Mouse (Mus musculus) forebrain, embryonic 16.5 days (tissue): ENCODE results near the gene Rhou. TPM values are rescaled to one million over a fixed set of nuclear protein-coding genes. Genes with fewer than 3 reads are reported as not detected.
"Not testable (repeated sequence)": the region's sequence is repeated elsewhere in the genome, so short reads cannot be mapped to it uniquely, and the experiment has no call there.

Source experiments
- ATAC-seq: fragments of 200-750 bp; cut with Nextera tagmentation; 2 replicates; pipeline ENCODE4 v1.8.0; 2017; ENCODE audit warnings: mild to moderate bottlenecking, moderate library complexity
- H3K27ac ChIP-seq: fragments of 300-500 bp; sonication (generic); 2 replicates; pipeline ENCODE4 v1.5.1; 2014; ENCODE audit warnings: low read length, control low read depth
- H3K27me3 ChIP-seq: fragments of 300-500 bp; sonication (generic); replicated peaks from 2 replicates; pipeline ENCODE4 v1.6.1; 2014; ENCODE audit warnings: low read length; ENCODE audit not compliant: control insufficient read depth, insufficient read depth
- H3K36me3 ChIP-seq: fragments of 300-500 bp; sonication (generic); 2 replicates; pipeline ENCODE4 v1.6.1; 2014; ENCODE audit not compliant: control insufficient read depth, insufficient read depth
- H3K4me1 ChIP-seq: fragments of 300-500 bp; sonication (generic); replicated peaks from 2 replicates; pipeline ENCODE4 v1.6.1; 2014; ENCODE audit warnings: low read length; ENCODE audit not compliant: control insufficient read depth, insufficient read depth
- H3K4me2 ChIP-seq: fragments of 300-500 bp; sonication (generic); 2 replicates; pipeline ENCODE4 v1.6.1; 2014; ENCODE audit warnings: mild to moderate bottlenecking, low read length, control low read depth
- H3K4me3 ChIP-seq: fragments of 300-500 bp; sonication (generic); replicated peaks from 2 replicates; pipeline ENCODE4 v1.5.1; 2014; ENCODE audit warnings: mild to moderate bottlenecking, low read length, control low read depth
- H3K9ac ChIP-seq: fragments of 300-500 bp; sonication (generic); replicated peaks from 2 replicates; pipeline ENCODE4 v1.6.1; 2014; ENCODE audit warnings: low read depth, low read length, control low read depth
- H3K9me3 ChIP-seq: fragments of 300-500 bp; sonication (generic); 2 replicates; pipeline ENCODE4 v1.6.1; 2016; ENCODE audit warnings: low read length; ENCODE audit not compliant: control insufficient read depth
- WGBS: fragments of 180-500 bp; shearing (Covaris S2); extraction: QIAGEN DNeasy Blood & Tissue Kit; methylation state at CpG from one replicate; pipeline ENCODE4 v1.1.7; 2014; 5-methylcytosine and 5-hydroxymethylcytosine counted together
- polyA plus RNA-seq: library from polyadenylated mRNA; unstranded; fragments of >200 nt; fragmentation: Nextera tagmentation; extraction: Ambion mirVana; gene quantifications from 2 replicates; pipeline ENCODE4 v1.2.1, GENCODE M21; 2015

Rhou gene
- polyA plus RNA-seq, 1 experiment from 2014 or later: 9.5 TPM

- no peaks in the 10 kb centered on the region for H3K9me3 ChIP-seq
- H3K4me1 ChIP-seq: peaks cover 10% of the 10 kb centered on the region
- no peaks in the 10 kb centered on the region for H3K36me3 ChIP-seq
- peaks cover 10% of the 10 kb centered on the region for H3K27me3 ChIP-seq
- peak; percentile 69; the same call in 1 of the 2 replicates for ATAC-seq
- H3K4me2 ChIP-seq: peak overlapping the region; percentile 71
- H3K27ac ChIP-seq: no peak overlapping the region
- WGBS: 12% methylated on average over 19 of the region's 19 CpGs
- H3K9ac ChIP-seq: no peak overlapping the region
- H3K4me3 ChIP-seq: peak overlapping the region; percentile 42
Observed at GRCm38 (mm10) chr8:123628968-123629755, 24.6 kb upstream of the Rhou start.

- H3K27ac ChIP-seq: no peak overlapping the region
- H3K27me3 ChIP-seq: peaks cover 2% of the 10 kb centered on the region
- WGBS: 55% methylated on average over 10 of the region's 10 CpGs
- peak overlapping the region; percentile 31 for H3K4me3 ChIP-seq
- no peaks in the 10 kb centered on the region for H3K36me3 ChIP-seq
- H3K9ac ChIP-seq: no peak overlapping the region
- H3K9me3 ChIP-seq: no peaks in the 10 kb centered on the region
- peak overlapping the region; percentile 45 for H3K4me2 ChIP-seq
- ATAC-seq: no peak
- peaks cover 10% of the 10 kb centered on the region for H3K4me1 ChIP-seq
Observed at GRCm38 (mm10) chr8:123630058-123630457, 23.7 kb upstream of the Rhou start.

- Histone ChIP-seq H3K9me3 (no peaks in the 10 kb centered on the region), H3K27ac (no peak overlapping the region), H3K27me3 (no peaks in the 10 kb centered on the region; the same call in 1 of the 2 replicates), H3K36me3 (no peaks in the 10 kb centered on the region), H3K4me1 (peaks cover 10% of the 10 kb centered on the region), H3K4me3 (peak overlapping the region; percentile 31), H3K4me2 (peak overlapping the region; percentile 45), H3K9ac (peak overlapping the region; percentile 44; the same call in 1 of the 2 replicates)
- WGBS: 27% methylated on average over 12 of the region's 12 CpGs
- ATAC-seq: no peak
Observed at GRCm38 (mm10) chr8:123630841-123631251, 22.9 kb upstream of the Rhou start.

- not testable (repeated sequence) for H3K36me3 ChIP-seq, H3K4me3 ChIP-seq, ATAC-seq, H3K27ac ChIP-seq, H3K4me1 ChIP-seq, H3K9ac ChIP-seq, H3K27me3 ChIP-seq, H3K4me2 ChIP-seq, H3K9me3 ChIP-seq
- 68% methylated on average over 3 of the region's 3 CpGs for WGBS
Observed at GRCm38 (mm10) chr8:123631746-123632145, 22.0 kb upstream of the Rhou start.

- Histone ChIP-seq H3K9ac (no peak overlapping the region), H3K4me3 (no peak overlapping the region), H3K27ac (no peak overlapping the region), H3K9me3 (no peaks in the 10 kb centered on the region), H3K27me3 (no peaks in the 10 kb centered on the region), H3K4me1 (peaks cover 10% of the 10 kb centered on the region), H3K4me2 (no peak overlapping the region), H3K36me3 (no peaks in the 10 kb centered on the region)
- no peak for ATAC-seq
- 81% methylated on average over 4 of the region's 4 CpGs for WGBS
Observed at GRCm38 (mm10) chr8:123632257-123632656, 21.5 kb upstream of the Rhou start.

- no peak overlapping the region for H3K4me3 ChIP-seq
- H3K4me2 ChIP-seq: no peak overlapping the region
- no peak overlapping the region for H3K27ac ChIP-seq
- no peaks in the 10 kb centered on the region for H3K27me3 ChIP-seq
- 74% methylated on average over 7 of the region's 7 CpGs for WGBS
- peaks cover 4% of the 10 kb centered on the region for H3K4me1 ChIP-seq
- no peak overlapping the region for H3K9ac ChIP-seq
- H3K36me3 ChIP-seq: no peaks in the 10 kb centered on the region
- no peak for ATAC-seq
- no peaks in the 10 kb centered on the region for H3K9me3 ChIP-seq
Observed at GRCm38 (mm10) chr8:123633801-123634200, 19.9 kb upstream of the Rhou start.

GRCm38 (mm10) chr8:123634395-123635131 lies 19.2 kb upstream of the Rhou start:
- Histone ChIP-seq H3K27me3 (no peaks in the 10 kb centered on the region), H3K9ac (no peak overlapping the region), H3K36me3 (no peaks in the 10 kb centered on the region), H3K27ac (no peak overlapping the region), H3K4me1 (no peaks in the 10 kb centered on the region), H3K9me3 (no peaks in the 10 kb centered on the region), H3K4me2 (no peak overlapping the region), H3K4me3 (no peak overlapping the region)
- no peak for ATAC-seq
- 42% methylated on average over 3 of the region's 3 CpGs for WGBS

GRCm38 (mm10) chr8:123635671-123636070 lies 18.1 kb upstream of the Rhou start:
- no peak overlapping the region for H3K27ac ChIP-seq
- no peaks in the 10 kb centered on the region for H3K4me1 ChIP-seq
- WGBS: 85% methylated on average over 11 of the region's 11 CpGs
- H3K4me2 ChIP-seq: no peak overlapping the region
- no peak for ATAC-seq
- no peaks in the 10 kb centered on the region; the same call in 1 of the 2 replicates for H3K27me3 ChIP-seq
- no peak overlapping the region for H3K4me3 ChIP-seq
- H3K9me3 ChIP-seq: no peaks in the 10 kb centered on the region
- H3K9ac ChIP-seq: no peak overlapping the region
- H3K36me3 ChIP-seq: no peaks in the 10 kb centered on the region

GRCm38 (mm10) chr8:123643330-123644051 lies 10.2 kb upstream of the Rhou start:
- H3K36me3 ChIP-seq: no peaks in the 10 kb centered on the region
- H3K27ac ChIP-seq: no peak overlapping the region
- H3K4me1 ChIP-seq: peaks cover 6% of the 10 kb centered on the region; the same call in 1 of the 2 replicates
- ATAC-seq: no peak
- H3K27me3 ChIP-seq: peaks cover 4% of the 10 kb centered on the region; the same call in 1 of the 2 replicates
- H3K9me3 ChIP-seq: no peaks in the 10 kb centered on the region
- peak overlapping the region; percentile 47 for H3K4me2 ChIP-seq
- no peak overlapping the region for H3K9ac ChIP-seq
- WGBS: 10% methylated on average over 25 of the region's 25 CpGs
- H3K4me3 ChIP-seq: peak overlapping the region; percentile 27
